Mouse (Mus musculus) activated CD4-positive, CD25-positive, alpha-beta regulatory T cell, adult 4 months (primary cell): ENCODE data around the gene Snx22. TPM values are rescaled to one million over a fixed set of nuclear protein-coding genes. Genes with fewer than 3 reads are reported as not detected.

Experiments
- ATAC-seq: one replicate; pipeline ENCODE4 v1.8.0; 2017
- polyA plus RNA-seq, 2 experiments: library from polyadenylated mRNA; unstranded; fragments of 100-300 nt; shearing (Covaris generic); gene quantifications; one replicate each; pipeline ENCODE4 v1.2.1; 2017

Snx22 gene
- polyA plus RNA-seq, 2 experiments from 2014 or later: 0.79 to 2.5 TPM

- ATAC-seq: peak; percentile 4
Observed at GRCm38 (mm10) chr9:66068971-66069391, 538 bp downstream of the Snx22 start.

DNA sequence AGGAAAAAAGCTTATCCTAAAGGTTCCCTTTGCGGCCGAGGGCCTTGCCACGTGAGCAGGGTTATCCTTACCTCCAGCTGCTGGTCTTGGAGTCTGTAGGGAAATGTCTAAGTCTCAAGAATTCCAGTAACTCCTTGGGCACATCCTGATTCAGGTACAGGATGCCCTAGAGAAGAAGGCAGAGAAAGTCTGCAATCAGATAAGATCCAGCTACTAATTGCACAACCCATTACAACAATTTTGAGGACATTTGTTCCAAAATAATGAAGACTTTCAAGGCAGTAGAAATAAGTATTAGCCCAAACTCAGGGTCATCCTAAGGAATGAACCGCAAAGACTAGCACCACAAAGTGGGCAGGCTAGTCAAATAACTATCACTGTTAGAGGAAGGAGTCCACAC lies 1.5 kb downstream of the Snx22 start:
- ATAC-seq: no peak

DNA sequence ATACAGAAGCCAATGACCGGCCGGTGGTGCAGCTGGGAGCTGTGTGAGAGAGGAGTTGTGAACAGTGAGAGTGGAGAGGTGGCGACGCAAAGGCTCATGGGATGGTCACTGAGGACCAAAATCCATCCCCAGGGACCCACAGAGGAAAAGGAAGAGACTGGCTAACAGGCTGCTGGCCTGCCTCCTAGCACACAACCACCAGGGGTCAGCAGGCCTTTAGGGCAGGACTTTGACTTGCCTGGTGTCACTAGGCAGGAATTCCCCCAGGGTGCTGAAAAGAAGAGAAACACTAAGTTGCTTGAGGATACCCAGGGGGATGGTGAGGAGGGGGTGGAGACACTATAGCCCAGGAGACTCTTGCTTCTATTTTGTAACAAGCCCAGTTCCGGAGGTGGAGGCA lies 2.0 kb downstream of the Snx22 start:
- ATAC-seq: no peak

GRCm38 (mm10) chr9:66066791-66067190 lies 2.7 kb downstream of the Snx22 start:
- no peak for ATAC-seq

DNA sequence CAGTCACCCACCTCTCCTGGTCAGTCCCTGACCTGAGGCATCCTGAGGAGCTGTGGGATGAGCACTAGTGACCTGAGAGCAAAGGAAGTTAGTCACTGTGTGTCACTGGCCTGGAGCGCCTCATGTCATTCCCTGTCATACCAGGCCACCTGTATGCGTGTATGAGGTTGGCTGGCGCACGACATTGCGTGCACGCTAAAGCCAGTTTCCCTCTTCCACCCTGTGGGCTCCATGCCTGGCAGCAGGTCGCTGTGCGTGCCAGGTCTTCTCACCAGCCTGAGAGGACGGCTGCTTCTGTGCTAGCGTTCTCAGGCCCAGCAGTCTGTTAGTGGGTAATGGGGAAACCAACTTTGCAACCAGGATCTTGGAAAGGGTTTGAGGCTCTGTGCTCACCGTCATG lies 5.2 kb downstream of the Snx22 start:
- ATAC-seq: no peak

- ATAC-seq: no peak
Observed at GRCm38 (mm10) chr9:66063446-66063845, 6.1 kb downstream of the Snx22 start.

DNA sequence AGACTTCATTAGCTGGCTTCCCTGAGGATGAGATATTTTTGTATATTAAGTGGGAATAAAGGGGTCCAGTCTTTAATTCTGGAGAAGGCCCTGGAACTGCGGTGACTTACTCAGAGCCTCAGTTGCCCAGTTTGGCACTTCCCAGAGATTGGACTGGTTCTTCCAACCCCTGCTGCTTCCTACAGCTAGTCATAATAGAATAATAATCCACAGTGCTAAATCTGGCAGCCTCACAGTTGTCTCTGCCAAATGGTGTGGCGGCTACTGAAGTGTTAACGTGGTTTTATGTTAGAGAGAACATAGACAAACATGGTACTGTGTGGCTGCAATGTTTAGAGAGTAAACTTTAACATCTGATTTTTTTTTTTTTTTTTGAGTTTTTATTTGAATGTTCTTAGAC lies 7.9 kb downstream of the Snx22 start:
- no peak for ATAC-seq

- no peak for ATAC-seq
Observed at GRCm38 (mm10) chr9:66060986-66061385, 8.5 kb downstream of the Snx22 start.

- no peak for ATAC-seq
Observed at GRCm38 (mm10) chr9:66060308-66060647, 9.2 kb downstream of the Snx22 start.

DNA sequence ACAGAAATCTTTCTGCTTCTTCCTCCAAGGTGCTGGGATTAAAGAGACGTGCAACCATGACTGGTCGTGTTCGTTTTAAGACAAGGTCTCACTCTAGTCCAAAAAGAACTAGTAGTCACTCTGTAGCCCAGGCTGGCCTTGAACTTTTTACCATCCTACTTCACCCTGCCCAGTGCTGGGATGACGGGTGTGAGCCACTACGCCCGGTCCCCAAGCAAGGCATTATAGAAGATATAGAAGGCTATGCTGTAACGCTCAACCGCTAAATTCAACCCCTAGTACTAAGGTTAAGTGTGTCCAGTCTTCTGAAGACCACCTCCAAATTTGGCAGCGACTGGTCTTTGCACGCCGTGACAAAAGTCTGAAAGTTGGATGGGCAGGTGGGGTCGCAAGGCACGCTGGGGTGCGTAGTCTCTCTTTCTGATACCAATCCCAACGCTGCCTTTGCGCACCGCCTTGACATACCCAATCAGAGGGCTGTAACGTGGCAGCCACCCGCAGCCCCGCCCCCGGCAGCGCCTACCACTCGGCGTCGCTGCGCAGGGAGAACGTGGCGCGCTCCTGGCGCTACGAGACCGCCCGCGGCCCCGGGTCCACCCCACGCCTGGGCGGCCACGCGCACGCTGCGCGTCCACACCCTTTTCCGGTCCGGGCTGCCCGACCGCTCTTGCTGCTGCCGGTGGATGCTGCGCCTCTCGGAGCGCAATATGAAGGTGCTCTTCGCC lies 9.8 kb downstream of the Snx22 start, which contains the start of gene Ppib:
Ppib (plus strand) TSS at position 640 of the 725 bp plus-strand sequence.
- peak; percentile 97 for ATAC-seq

DNA sequence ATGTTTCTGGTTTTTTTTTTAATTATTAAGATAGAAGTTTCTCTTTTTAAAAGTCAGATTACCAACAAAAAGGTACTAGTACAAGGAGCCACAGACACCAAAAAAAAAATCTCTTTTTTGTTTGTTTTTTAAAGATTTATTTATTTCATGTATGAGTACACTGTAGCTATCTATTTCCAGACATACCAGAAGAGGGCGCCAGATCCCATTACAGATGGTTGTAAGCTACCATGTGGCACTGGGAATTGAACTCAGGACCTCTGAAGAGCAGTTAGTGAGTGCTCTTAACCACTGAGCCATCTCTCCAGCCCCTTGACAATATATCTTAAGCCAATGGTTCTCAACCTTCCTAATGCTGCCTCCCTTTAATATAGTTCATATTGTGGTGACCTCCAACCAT lies 15.9 kb downstream of the Snx22 start:
- no peak for ATAC-seq

GRCm38 (mm10) chr9:66052731-66053130 lies 16.8 kb downstream of the Snx22 start:
- no peak for ATAC-seq

DNA sequence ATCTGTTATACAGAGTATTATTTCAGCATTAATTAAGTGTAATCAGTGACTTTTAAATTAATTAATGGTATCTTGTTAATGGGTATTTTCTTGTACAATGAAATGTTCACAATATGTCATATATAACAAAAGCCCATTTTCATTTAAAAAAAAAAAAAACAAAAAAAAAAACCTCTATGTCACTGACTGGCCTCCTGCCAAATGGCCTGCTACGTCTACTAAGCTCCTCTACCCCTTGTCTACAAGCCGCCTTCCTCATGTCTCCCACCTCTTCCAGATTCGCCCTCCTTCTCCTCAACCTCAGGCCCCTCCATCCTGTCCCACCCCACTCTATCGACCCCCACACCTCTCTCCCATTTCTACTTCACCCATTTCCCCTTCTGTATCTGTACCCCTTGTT lies 18.0 kb downstream of the Snx22 start:
- ATAC-seq: no peak

- ATAC-seq: no peak
Observed at GRCm38 (mm10) chr9:66049931-66050601, 19.5 kb downstream of the Snx22 start.

DNA sequence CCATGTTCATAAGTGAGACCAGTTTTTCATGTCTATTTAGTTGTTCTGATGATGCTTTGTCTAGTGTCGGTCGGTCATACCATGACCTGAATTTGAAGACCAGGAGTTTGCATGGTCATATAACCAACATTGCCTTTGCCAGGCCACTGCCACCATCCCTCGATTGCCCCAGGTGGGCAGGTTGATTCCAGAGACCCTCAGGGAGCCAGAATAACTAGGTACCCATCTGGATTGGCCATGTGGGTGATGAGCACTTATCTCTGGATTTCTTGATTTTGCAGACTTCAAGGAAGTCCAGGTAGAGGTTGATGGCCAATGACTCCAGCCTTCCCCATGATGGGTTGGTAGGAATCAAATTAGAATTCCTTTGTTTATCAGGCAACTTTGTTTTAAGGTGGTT lies 26.3 kb downstream of the Snx22 start:
- ATAC-seq: no peak

GRCm38 (mm10) chr9:66042331-66042730 lies 27.2 kb downstream of the Snx22 start:
- no peak for ATAC-seq

DNA sequence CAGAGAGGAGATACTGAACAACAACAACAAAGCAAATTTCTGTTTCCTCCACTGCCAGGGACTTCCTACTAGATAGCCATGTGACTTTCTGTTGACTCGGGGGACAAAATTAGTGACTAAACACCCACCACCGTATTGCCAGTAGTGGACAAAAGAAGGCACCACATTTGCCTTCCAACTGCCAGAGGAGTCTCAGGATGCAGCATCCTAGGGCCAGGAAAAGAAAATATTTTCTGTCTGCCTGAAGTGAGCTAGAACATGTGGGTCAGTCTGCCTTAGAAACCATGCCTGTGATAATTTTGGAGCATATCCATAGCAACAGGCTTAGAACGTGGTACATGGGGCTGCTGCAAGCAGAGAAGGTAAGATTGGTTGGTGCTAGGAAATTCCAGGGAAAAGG lies 28.7 kb downstream of the Snx22 start:
- no peak for ATAC-seq

- no peak for ATAC-seq
Observed at GRCm38 (mm10) chr9:66039290-66039689, 30.2 kb downstream of the Snx22 start.

- ATAC-seq: no peak
Observed at GRCm38 (mm10) chr9:66038581-66038980, 30.9 kb downstream of the Snx22 start.

DNA sequence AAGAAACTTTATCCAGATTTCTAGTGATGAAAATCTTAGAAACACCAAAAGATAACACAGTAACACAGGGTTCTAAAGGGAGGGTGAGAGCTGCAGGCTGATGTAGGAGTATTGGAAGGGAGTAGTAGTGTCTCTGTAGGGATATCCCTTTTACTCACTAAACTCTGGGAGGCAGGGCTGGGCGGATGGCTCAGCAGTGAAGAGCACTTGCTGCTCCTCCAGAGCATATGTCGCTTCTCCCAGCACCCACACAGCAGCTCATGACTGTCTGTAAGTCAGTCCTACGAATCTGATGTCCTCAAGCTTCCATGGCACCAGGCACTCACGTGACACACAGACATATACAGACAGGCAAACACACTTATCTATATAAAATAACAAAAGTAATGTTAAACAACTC lies 31.4 kb downstream of the Snx22 start:
- ATAC-seq: no peak

DNA sequence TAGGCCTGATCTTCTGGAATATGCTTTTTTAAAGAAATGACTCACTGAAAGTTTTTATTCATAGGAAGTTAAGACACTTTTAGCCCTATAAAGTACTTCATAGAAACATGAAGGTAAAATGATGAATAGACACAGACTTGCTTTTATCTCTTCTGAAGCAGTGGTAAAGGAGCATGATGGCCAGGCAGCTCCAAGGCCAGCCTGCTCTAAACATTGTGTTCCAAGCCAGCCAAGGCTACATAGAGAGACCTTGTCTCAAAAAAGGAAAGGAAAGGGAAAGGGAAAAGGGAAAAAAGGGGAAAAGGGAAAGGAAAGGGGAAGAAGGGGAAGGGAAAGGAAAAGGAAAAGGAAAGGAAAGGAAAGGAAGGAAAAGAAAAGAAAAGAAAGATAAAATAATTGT lies 48.9 kb downstream of the Snx22 start:
- ATAC-seq: no peak
